Mouse (Mus musculus) gastrocnemius, adult 2 months (tissue): ENCODE measurements at regions not wholly inside any gene's neighbourhood (a gene's known extent, or its start where the extent isn't known, plus 50 kb on each side); places are given as distances from the start of the nearest gene placed in this dataset.

ENCODE experiments used
- DNase-seq: peaks from one replicate; pipeline ENCODE4 v3.0.0; 2022
- H3K27ac ChIP-seq: fragments of 200-600 bp; 2 replicates; pipeline ENCODE4 v1.8.1; 2022; ENCODE audit warnings: mild to moderate bottlenecking
- H3K4me3 ChIP-seq: fragments of 200-600 bp; 2 replicates; pipeline ENCODE4 v1.8.1; 2022; ENCODE audit warnings: mild to moderate bottlenecking, moderate library complexity
- CTCF ChIP-seq: fragments of 200-600 bp; IDR thresholded peaks from 2 replicates; pipeline ENCODE4 v1.8.1; 2022; ENCODE audit warnings: antibody characterized with exemption, mild to moderate bottlenecking, moderate library complexity
- intact Hi-C: fragments of 180-260 bp; cut with DNase I; formaldehyde crosslinking; loops from one replicate; pipeline ENCODE4 v1.15.1; 2025

- no peak for DNase-seq
- no peak for TF ChIP-seq CTCF
- intact Hi-C loops = no loop called here
- no peak overlapping the region for H3K4me3 ChIP-seq
- no peak overlapping the region for H3K27ac ChIP-seq
Measured at GRCm38 (mm10) chr1:94356996-94357395, 304.6 kb upstream of the Pdcd1 start.

GRCm38 (mm10) chr1:94355873-94356272 is 303.5 kb upstream of the Pdcd1 start:
- no peak for TF ChIP-seq CTCF
- DNase-seq = no peak
- no peak overlapping the region for H3K4me3 ChIP-seq
- intact Hi-C loops = no loop called here
- no peak overlapping the region for H3K27ac ChIP-seq

- intact Hi-C loops = no loop called here
- Histone ChIP-seq H3K4me3 (no peak overlapping the region), H3K27ac (no peak overlapping the region)
- no peak for TF ChIP-seq CTCF
- DNase-seq = no peak
Measured at GRCm38 (mm10) chr1:94342576-94342975, 290.2 kb upstream of the Pdcd1 start.

- H3K4me3 ChIP-seq = no peak overlapping the region
- TF ChIP-seq CTCF = no peak
- intact Hi-C loops = no loop called here
- H3K27ac ChIP-seq = no peak overlapping the region
- no peak for DNase-seq
Measured at GRCm38 (mm10) chr1:94341237-94341636, 288.9 kb upstream of the Pdcd1 start.

GRCm38 (mm10) chr1:94318029-94318428 is 265.7 kb upstream of the Pdcd1 start:
- Histone ChIP-seq H3K27ac (no peak overlapping the region), H3K4me3 (no peak overlapping the region)
- no peak for TF ChIP-seq CTCF
- intact Hi-C loops = no loop called here
- no peak for DNase-seq

GRCm38 (mm10) chr1:94298395-94298794 is 246.0 kb upstream of the Pdcd1 start:
- H3K4me3 ChIP-seq = no peak overlapping the region
- intact Hi-C loops = no loop called here
- no peak overlapping the region for H3K27ac ChIP-seq
- DNase-seq = no peak
- TF ChIP-seq CTCF = no peak

- Histone ChIP-seq H3K27ac (no peak overlapping the region), H3K4me3 (no peak overlapping the region)
- intact Hi-C loops = no loop called here
- DNase-seq = no peak
- no peak for TF ChIP-seq CTCF
Measured at GRCm38 (mm10) chr1:94272569-94272968, 220.2 kb upstream of the Pdcd1 start.

GRCm38 (mm10) chr1:94263313-94263712 is 211.0 kb upstream of the Pdcd1 start:
- intact Hi-C loops = no loop called here
- DNase-seq = no peak
- TF ChIP-seq CTCF = no peak
- no peak overlapping the region for H3K27ac ChIP-seq
- H3K4me3 ChIP-seq = no peak overlapping the region

- TF ChIP-seq CTCF = no peak
- Histone ChIP-seq H3K27ac (no peak overlapping the region), H3K4me3 (no peak overlapping the region)
- no peak for DNase-seq
- intact Hi-C loops = no loop called here
Measured at GRCm38 (mm10) chr1:94235426-94235825, 183.1 kb upstream of the Pdcd1 start.

GRCm38 (mm10) chr1:94221006-94221405 is 168.7 kb upstream of the Pdcd1 start:
- intact Hi-C loops = no loop called here
- TF ChIP-seq CTCF = no peak
- no peak overlapping the region for H3K27ac ChIP-seq
- no peak overlapping the region for H3K4me3 ChIP-seq
- DNase-seq = no peak

- no peak overlapping the region for H3K4me3 ChIP-seq
- no peak overlapping the region for H3K27ac ChIP-seq
- DNase-seq = no peak
- TF ChIP-seq CTCF = no peak
- intact Hi-C loops = no loop called here
Measured at GRCm38 (mm10) chr1:94217407-94217806, 165.1 kb upstream of the Pdcd1 start.

- intact Hi-C loops = no loop called here
- no peak for TF ChIP-seq CTCF
- no peak overlapping the region for H3K27ac ChIP-seq
- no peak for DNase-seq
- H3K4me3 ChIP-seq = no peak overlapping the region
Measured at GRCm38 (mm10) chr1:94208929-94209328, 156.6 kb upstream of the Pdcd1 start.

GRCm38 (mm10) chr1:94207859-94208258 is 155.5 kb upstream of the Pdcd1 start:
- no peak for DNase-seq
- no peak overlapping the region for H3K4me3 ChIP-seq
- no peak overlapping the region for H3K27ac ChIP-seq
- no peak for TF ChIP-seq CTCF
- intact Hi-C loops = no loop called here

GRCm38 (mm10) chr1:94203281-94203680 is 150.9 kb upstream of the Pdcd1 start:
- no peak for TF ChIP-seq CTCF
- Histone ChIP-seq H3K27ac (no peak overlapping the region), H3K4me3 (no peak overlapping the region)
- intact Hi-C loops = no loop called here
- no peak for DNase-seq

GRCm38 (mm10) chr1:94183876-94184275 is 131.5 kb upstream of the Pdcd1 start:
- no peak overlapping the region for H3K4me3 ChIP-seq
- no peak for DNase-seq
- no peak overlapping the region for H3K27ac ChIP-seq
- intact Hi-C loops = no loop called here
- TF ChIP-seq CTCF = no peak
